Mouse (Mus musculus) liver, embryonic 11.5 days (tissue): ENCODE measurements around the gene Apbb2. TPM values are rescaled to one million over a fixed set of nuclear protein-coding genes. Genes with fewer than 3 reads are reported as not detected.

Experiments used
- ATAC-seq: fragments of 200-750 bp; cut with Nextera tagmentation; replicated peaks from 2 replicates; pipeline ENCODE4 v1.8.0; 2017; ENCODE audit warnings: moderate number of reproducible peaks, mild to moderate bottlenecking, moderate TSS enrichment, moderate library complexity; ENCODE audit not compliant: low FRiP score
- DNase-seq: peaks from one replicate; pipeline ENCODE4 v3.0.0-alpha.2; 2017; ENCODE audit warnings: low spot score
- H3K27ac ChIP-seq: fragments of 300-500 bp; sonication (generic); 2 replicates; pipeline ENCODE4 v1.5.1; 2014; ENCODE audit warnings: mild to moderate bottlenecking, low read depth, low read length, control low read depth
- H3K27me3 ChIP-seq: fragments of 300-500 bp; sonication (generic); replicated peaks from 2 replicates; pipeline ENCODE4 v1.6.1; 2014; ENCODE audit warnings: low read length, mixed read lengths; ENCODE audit not compliant: control insufficient read depth, insufficient read depth
- H3K36me3 ChIP-seq: fragments of 300-500 bp; sonication (generic); 2 replicates; pipeline ENCODE4 v1.6.1; 2014; ENCODE audit warnings: mild to moderate bottlenecking, low read length, moderate library complexity, mixed read lengths; ENCODE audit not compliant: control insufficient read depth, insufficient read depth
- H3K4me1 ChIP-seq: fragments of 300-500 bp; sonication (generic); replicated peaks from 2 replicates; pipeline ENCODE4 v1.6.1; 2014; ENCODE audit warnings: low read length, mixed read lengths; ENCODE audit not compliant: control insufficient read depth, insufficient read depth
- H3K4me2 ChIP-seq: fragments of 300-500 bp; sonication (generic); 2 replicates; pipeline ENCODE4 v1.6.1; 2014; ENCODE audit warnings: mild to moderate bottlenecking, control low read depth, moderate library complexity
- H3K4me3 ChIP-seq: fragments of 300-500 bp; sonication (generic); 2 replicates; pipeline ENCODE4 v1.5.1; 2014; ENCODE audit warnings: low read depth, low read length, control low read depth
- H3K9ac ChIP-seq: fragments of 300-500 bp; sonication (generic); 2 replicates; pipeline ENCODE4 v1.6.1; 2014; ENCODE audit warnings: low read depth, low read length, control low read depth
- H3K9me3 ChIP-seq: fragments of 300-500 bp; sonication (generic); 2 replicates; pipeline ENCODE4 v1.6.1; 2016; ENCODE audit warnings: low read length, inconsistent platforms, mixed read lengths; ENCODE audit not compliant: control insufficient read depth
- WGBS: fragments of 180-500 bp; shearing (Covaris S2); extraction: QIAGEN DNeasy Blood & Tissue Kit; methylation state at CpG from one replicate; pipeline ENCODE4 v1.1.7; 2014; 5-methylcytosine and 5-hydroxymethylcytosine counted together
- polyA plus RNA-seq: library from polyadenylated mRNA; unstranded; fragments of >200 nt; fragmentation: Nextera tagmentation; extraction: Ambion mirVana; gene quantifications from 2 replicates; pipeline ENCODE4 v1.2.1, GENCODE M21; 2014

The Apbb2 gene
- polyA plus RNA-seq, 1 experiment from 2014 or later, result 14.2 TPM

GRCm38 (mm10) chr5:66341848-66342247, 276.7 kb downstream of the Apbb2 start:
- Histone ChIP-seq H3K9ac (no peak overlapping the region), H3K4me1 (peaks cover 4% of the 10 kb centered on the region), H3K36me3 (no peaks in the 10 kb centered on the region), H3K4me2 (no peak overlapping the region), H3K9me3 (no peaks in the 10 kb centered on the region), H3K27ac (no peak overlapping the region), H3K4me3 (no peak overlapping the region), H3K27me3 (peaks cover 7% of the 10 kb centered on the region; the same call in 1 of the 2 replicates)
- ATAC-seq (no peak), DNase-seq (no peak)
- 42% methylated on average over 10 of the region's 10 CpGs for WGBS

- H3K4me1 ChIP-seq, result peaks cover 4% of the 10 kb centered on the region
- no peaks in the 10 kb centered on the region for H3K36me3 ChIP-seq
- 76% methylated on average over 17 of the region's 17 CpGs for WGBS
- H3K9me3 ChIP-seq, result no peaks in the 10 kb centered on the region
- H3K27me3 ChIP-seq, result peaks cover 7% of the 10 kb centered on the region; the same call in 1 of the 2 replicates
- DNase-seq (no peak), ATAC-seq (no peak)
- no peak overlapping the region for H3K27ac ChIP-seq
- H3K4me2 ChIP-seq, result no peak overlapping the region
- H3K4me3 ChIP-seq, result no peak overlapping the region
- no peak overlapping the region for H3K9ac ChIP-seq
Measured at GRCm38 (mm10) chr5:66340356-66341102, 278.1 kb downstream of the Apbb2 start.

GRCm38 (mm10) chr5:66338583-66338982, 280.0 kb downstream of the Apbb2 start:
- DNase-seq, result no peak
- 33% methylated on average over 7 of the region's 7 CpGs for WGBS

GRCm38 (mm10) chr5:66337969-66338345, 280.6 kb downstream of the Apbb2 start:
- Histone ChIP-seq H3K9ac (no peak overlapping the region), H3K9me3 (no peaks in the 10 kb centered on the region), H3K4me3 (peak overlapping the region; percentile 40), H3K36me3 (no peaks in the 10 kb centered on the region), H3K4me2 (peak overlapping the region; percentile 75), H3K27me3 (peaks cover 7% of the 10 kb centered on the region; the same call in 1 of the 2 replicates), H3K4me1 (peaks cover 4% of the 10 kb centered on the region), H3K27ac (no peak overlapping the region)
- WGBS, result 43% methylated on average over 6 of the region's 6 CpGs
- ATAC-seq, result no peak
- no peak for DNase-seq

More at GRCm38 (mm10) chr5:66338583-66338982, 280.0 kb downstream of the Apbb2 start:
- no peaks in the 10 kb centered on the region for H3K9me3 ChIP-seq
- no peak overlapping the region for H3K9ac ChIP-seq
- H3K4me3 ChIP-seq, result no peak overlapping the region
- H3K4me1 ChIP-seq, result peaks cover 4% of the 10 kb centered on the region
- no peak overlapping the region for H3K27ac ChIP-seq
- no peaks in the 10 kb centered on the region for H3K36me3 ChIP-seq
- peaks cover 7% of the 10 kb centered on the region; the same call in 1 of the 2 replicates for H3K27me3 ChIP-seq
- no peak for ATAC-seq
- no peak overlapping the region for H3K4me2 ChIP-seq

GRCm38 (mm10) chr5:66337025-66337968, 281.3 kb downstream of the Apbb2 start:
- peak overlapping the region; percentile 75 for H3K4me2 ChIP-seq
- H3K27me3 ChIP-seq, result peaks cover 7% of the 10 kb centered on the region; the same call in 1 of the 2 replicates
- peak overlapping the region; percentile 40 for H3K4me3 ChIP-seq
- WGBS, result 9% methylated on average over 38 of the region's 38 CpGs
- no peaks in the 10 kb centered on the region for H3K36me3 ChIP-seq
- ATAC-seq (no peak), DNase-seq (peak; percentile 51)
- no peaks in the 10 kb centered on the region for H3K9me3 ChIP-seq
- peaks cover 4% of the 10 kb centered on the region for H3K4me1 ChIP-seq
- no peak overlapping the region for H3K9ac ChIP-seq
- H3K27ac ChIP-seq, result no peak overlapping the region

GRCm38 (mm10) chr5:66330806-66331205, 287.8 kb downstream of the Apbb2 start:
- DNase-seq (no peak), ATAC-seq (no peak)
- Histone ChIP-seq H3K27ac (no peak overlapping the region), H3K4me1 (no peaks in the 10 kb centered on the region), H3K4me3 (no peak overlapping the region), H3K27me3 (no peaks in the 10 kb centered on the region), H3K9me3 (no peaks in the 10 kb centered on the region; the same call in 1 of the 2 replicates), H3K9ac (no peak overlapping the region), H3K4me2 (no peak overlapping the region), H3K36me3 (no peaks in the 10 kb centered on the region)
- WGBS, result 80% methylated on average over 6 of the region's 6 CpGs

GRCm38 (mm10) chr5:66328766-66329165, 289.8 kb downstream of the Apbb2 start:
- Histone ChIP-seq H3K36me3 (no peaks in the 10 kb centered on the region), H3K9me3 (no peaks in the 10 kb centered on the region; the same call in 1 of the 2 replicates), H3K4me3 (no peak overlapping the region), H3K4me2 (no peak overlapping the region), H3K27ac (no peak overlapping the region), H3K4me1 (no peaks in the 10 kb centered on the region), H3K9ac (no peak overlapping the region), H3K27me3 (no peaks in the 10 kb centered on the region)
- WGBS, result 79% methylated on average over 7 of the region's 7 CpGs
- ATAC-seq, result no peak
- no peak for DNase-seq

- H3K9ac ChIP-seq, result no peak overlapping the region
- H3K9me3 ChIP-seq, result no peaks in the 10 kb centered on the region; the same call in 1 of the 2 replicates
- H3K4me2 ChIP-seq, result no peak overlapping the region
- ATAC-seq (no peak), DNase-seq (no peak)
- no peaks in the 10 kb centered on the region for H3K4me1 ChIP-seq
- H3K27ac ChIP-seq, result no peak overlapping the region
- WGBS, result 71% methylated on average over 19 of the region's 19 CpGs
- H3K36me3 ChIP-seq, result no peaks in the 10 kb centered on the region
- H3K27me3 ChIP-seq, result no peaks in the 10 kb centered on the region
- H3K4me3 ChIP-seq, result no peak overlapping the region
Measured at GRCm38 (mm10) chr5:66327949-66328726, 290.4 kb downstream of the Apbb2 start.
